Mouse (Mus musculus): ENCODE measurements around the gene Nmnat3.
A peak's percentile ranks its signal among the peaks of the same experiment; 100 is the strongest.

Nmnat3 gene

DNA sequence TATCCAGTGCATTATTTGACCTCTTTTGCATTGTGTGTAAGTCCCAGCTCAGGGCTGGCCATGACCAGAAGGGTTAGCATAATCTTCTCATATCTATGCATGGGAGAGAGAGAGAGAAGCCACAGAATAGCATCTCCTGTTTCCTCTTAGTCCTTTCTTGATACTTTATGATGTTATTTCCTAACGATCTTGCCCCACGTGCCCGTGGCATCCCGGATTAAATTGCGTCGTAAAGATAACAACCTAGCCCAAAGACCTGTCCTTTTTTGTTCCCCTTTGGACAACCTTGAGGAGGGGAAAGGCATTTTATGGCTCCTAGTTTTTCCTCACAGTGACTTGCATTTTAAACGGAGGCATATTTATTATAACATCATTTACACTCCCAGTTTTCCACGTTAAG lies 78.8 kb downstream of the Nmnat3 start:
- DNase-seq (ENCODE audit: low spot score): no peak

- DNase-seq (ENCODE audit: low spot score): no peak
These were observed 80.2 kb downstream of the Nmnat3 start for GRCm38 (mm10) chr9:98367333-98367962.

- no peak for DNase-seq (ENCODE audit: low spot score)
These were observed 82.5 kb downstream of the Nmnat3 start for GRCm38 (mm10) chr9:98369707-98370106.

- DNase-seq (ENCODE audit: low spot score): no peak
These were observed 86.1 kb downstream of the Nmnat3 start for GRCm38 (mm10) chr9:98373358-98373757.

GRCm38 (mm10) chr9:98374897-98375296 lies 87.7 kb downstream of the Nmnat3 start:
- DNase-seq (ENCODE audit: low spot score): no peak

GRCm38 (mm10) chr9:98375329-98376170 lies 88.3 kb downstream of the Nmnat3 start:
- no peak for DNase-seq (ENCODE audit: low spot score)

DNA sequence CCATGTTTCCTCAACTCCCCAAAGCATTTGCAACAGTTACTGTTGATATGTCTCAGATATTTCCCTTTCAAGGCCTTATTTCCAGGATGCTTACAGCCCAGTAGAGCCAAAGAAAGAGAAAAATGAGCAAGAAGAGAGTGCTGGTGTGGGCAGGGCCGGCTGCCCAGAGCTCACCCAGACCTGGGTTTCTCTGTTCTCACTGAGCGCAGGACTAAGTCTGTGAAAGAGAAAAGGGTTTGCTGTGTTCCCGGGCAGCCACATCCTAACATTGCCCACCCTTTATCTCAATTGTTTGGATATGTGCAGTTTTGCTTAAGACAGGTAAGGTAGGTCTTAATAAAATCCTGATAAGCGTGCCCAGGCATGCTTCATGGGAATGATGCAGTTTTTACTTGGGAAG lies 92.5 kb downstream of the Nmnat3 start:
- no peak for DNase-seq (ENCODE audit: low spot score)

- no peak for DNase-seq (ENCODE audit: low spot score)
These were observed 93.4 kb downstream of the Nmnat3 start for GRCm38 (mm10) chr9:98380593-98380992.

GRCm38 (mm10) chr9:98387741-98388632 lies 100.8 kb downstream of the Nmnat3 start:
- no peak for DNase-seq (ENCODE audit: low spot score)

- no peak for DNase-seq (ENCODE audit: low spot score)
These were observed 101.4 kb downstream of the Nmnat3 start for GRCm38 (mm10) chr9:98388633-98388965.

DNA sequence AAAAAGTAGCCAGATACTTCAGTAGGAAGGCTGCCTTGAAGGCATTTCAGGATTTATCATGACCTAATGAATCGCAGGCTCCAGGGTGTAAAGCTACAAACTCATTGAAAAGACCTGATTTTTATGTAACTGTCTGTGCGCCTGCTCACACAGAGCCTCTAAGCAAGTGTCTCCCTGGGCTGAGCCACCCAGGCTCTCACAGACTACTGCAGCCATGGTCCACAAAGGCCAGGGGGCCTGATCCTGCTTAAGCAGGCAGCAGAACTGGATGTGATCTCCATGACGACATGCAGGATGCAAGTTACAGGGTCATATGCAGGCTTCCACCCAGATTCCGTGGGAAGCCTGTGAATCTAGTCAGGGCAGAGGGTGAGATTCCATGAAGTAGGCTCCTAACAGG lies 106.3 kb downstream of the Nmnat3 start:
- DNase-seq (ENCODE audit: low spot score): no peak

DNA sequence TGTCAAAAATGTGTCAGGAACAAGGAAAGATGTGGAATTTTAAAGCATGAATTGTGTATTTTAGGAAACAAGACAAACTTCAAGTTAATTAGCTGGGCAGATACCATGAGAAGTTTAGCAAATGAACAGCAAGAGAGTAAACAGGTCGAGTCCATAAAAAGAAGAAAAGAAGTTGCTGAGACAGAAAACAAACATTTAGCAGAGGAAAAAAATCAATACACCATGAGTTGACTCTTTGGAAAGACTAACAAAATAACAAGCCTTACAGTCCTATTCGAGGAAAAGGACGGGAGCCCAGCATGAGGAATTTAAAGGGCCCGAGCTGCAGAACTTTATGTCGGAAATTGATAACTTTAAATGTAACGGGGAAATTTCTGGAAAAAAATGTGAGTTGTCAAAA lies 110.0 kb downstream of the Nmnat3 start:
- no peak for DNase-seq (ENCODE audit: low spot score)

DNA sequence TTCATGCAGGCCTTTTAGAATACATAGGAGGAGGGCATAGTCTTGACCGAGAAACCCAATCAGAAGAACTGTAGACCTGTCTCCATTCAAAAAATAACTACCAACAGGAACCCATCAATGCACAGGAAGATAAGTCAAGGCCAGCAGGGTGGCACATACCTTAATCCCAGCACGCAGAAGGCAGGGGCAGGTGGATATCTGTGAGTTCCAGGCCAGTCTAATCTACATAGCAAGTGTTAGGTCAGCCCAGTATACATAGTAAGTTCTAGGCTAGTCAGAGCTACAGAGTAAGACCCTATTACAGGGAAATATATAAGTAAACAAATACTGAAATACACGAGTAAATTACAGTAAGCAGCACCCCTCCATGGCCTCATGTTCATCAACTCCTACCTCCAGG lies 110.6 kb downstream of the Nmnat3 start:
- DNase-seq (ENCODE audit: low spot score): no peak

- DNase-seq (ENCODE audit: low spot score): no peak
These were observed 113.1 kb downstream of the Nmnat3 start for GRCm38 (mm10) chr9:98400185-98400894.

DNA sequence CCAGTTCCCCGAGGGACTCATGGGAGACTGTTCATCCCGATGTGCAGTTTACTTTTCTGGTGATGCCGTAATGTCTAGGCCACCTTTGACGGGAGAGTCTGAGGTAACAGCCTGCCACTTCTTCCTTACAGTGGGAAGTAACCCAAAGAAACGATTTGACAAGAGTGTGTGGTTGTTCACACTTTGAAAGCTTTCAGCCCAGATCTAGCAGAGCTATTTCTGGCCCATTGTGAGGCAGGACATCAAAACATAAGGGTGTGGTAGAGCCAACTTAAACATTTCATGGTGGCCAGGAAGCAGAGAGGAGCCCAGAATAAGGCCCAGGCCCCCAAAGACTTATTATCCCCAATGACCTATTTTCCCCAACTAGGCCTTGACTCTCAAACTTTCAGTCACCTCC lies 114.4 kb downstream of the Nmnat3 start:
- DNase-seq (ENCODE audit: low spot score): no peak

- no peak for DNase-seq (ENCODE audit: low spot score)
These were observed 120.5 kb downstream of the Nmnat3 start for GRCm38 (mm10) chr9:98407771-98408170.

GRCm38 (mm10) chr9:98409137-98409536 lies 121.9 kb downstream of the Nmnat3 start:
- peak; percentile 21 for DNase-seq (ENCODE audit: low spot score)

GRCm38 (mm10) chr9:98415427-98415826 lies 128.2 kb downstream of the Nmnat3 start:
- DNase-seq (ENCODE audit: low spot score): no peak

DNA sequence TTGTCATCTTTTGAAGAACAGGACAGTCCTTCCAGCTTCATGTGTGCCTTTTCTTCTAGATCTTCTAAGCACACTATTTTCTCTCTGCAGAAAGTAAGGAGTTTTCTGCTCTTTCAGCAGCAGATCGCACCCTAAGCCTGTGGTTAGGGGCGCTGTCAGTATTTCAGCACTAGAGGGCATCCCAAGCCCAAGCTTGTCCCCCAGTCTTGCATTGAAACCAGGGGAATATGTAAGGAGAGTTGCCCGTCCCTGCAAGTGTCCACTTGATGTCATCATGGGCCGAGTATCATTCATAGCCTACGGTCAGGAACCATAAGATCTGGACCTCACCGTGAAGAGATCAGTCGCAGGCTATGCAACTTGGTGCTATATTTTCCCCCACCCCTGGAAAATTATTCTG lies 130.7 kb downstream of the Nmnat3 start:
- DNase-seq (ENCODE audit: low spot score): no peak

DNA sequence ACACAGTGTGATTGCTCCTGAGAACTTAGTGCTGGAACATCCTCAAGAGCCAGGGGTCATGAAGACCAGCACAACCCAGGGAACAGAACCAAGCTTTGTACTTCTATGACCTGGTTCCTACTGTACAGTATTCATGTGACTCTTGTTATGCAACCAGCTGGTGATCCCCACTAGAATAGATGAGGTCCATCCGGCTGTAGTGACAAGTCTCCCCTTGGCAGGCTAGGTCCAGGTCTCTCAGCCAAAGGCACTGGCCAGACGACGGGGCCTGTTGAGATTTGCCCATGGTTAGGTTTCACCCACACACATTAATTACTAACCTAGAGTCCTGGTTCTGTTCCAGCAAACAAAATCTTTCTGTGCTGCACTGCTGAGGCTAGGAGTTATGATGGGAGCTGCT lies 131.1 kb downstream of the Nmnat3 start:
- no peak for DNase-seq (ENCODE audit: low spot score)

DNA sequence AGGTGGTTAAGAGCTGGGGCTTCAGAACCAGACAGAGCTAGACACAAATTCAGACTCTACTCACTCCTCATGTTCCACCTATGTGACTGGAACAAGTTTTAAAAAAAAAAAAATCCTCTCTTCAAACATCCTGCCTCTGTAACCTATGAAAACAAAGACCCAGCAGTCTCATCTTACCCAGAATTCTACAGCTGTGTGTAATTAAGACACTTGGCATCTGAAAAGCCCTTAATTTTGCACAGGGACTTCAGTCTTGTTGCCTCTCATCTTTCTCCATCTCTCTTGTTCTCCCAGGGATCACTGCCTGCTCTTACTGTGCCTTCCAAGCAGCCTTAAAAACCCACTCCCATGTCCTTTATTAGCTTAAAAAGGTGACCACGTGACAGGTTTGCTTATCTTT lies 133.4 kb downstream of the Nmnat3 start:
- no peak for DNase-seq (ENCODE audit: low spot score)

DNA sequence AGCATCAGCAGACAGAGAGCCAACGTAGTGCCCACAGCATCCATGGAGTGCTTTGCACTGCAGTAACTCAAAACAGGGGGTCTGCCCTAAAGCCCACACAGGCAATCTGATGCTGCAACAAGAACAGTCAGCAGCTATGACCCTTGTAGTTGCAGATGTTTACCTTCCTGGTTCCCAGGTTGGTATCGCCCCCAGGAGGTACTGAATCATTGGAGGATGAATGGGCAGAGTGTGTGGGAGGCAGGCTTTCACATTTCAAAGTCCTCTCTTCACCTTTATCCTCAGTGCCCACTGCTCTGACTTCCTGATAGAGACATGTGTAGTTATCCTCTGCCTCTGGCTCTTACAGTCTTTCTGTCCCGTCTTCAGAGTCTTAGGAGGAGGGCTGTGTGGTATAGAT lies 134.7 kb downstream of the Nmnat3 start:
- no peak for DNase-seq (ENCODE audit: low spot score)
